Mouse (Mus musculus): Measurements from ENCODE around the gene Gm44503. TPM values are rescaled to one million over a fixed set of nuclear protein-coding genes. Genes with fewer than 3 reads are reported as not detected.

Gene Gm44503
- total and polyA plus RNA-seq, 2 experiments from 2014 or later: not detected

- 82% methylated on average over 7 of the region's 7 CpGs for WGBS
- Histone ChIP-seq H3K4me3 (ENCODE audit: low read length) (no peak overlapping the region), H3K9ac (replicated peaks; ENCODE audit: low read length) (no peak overlapping the region), H3K27ac (no peak overlapping the region), H3K9me3 (ENCODE audit: low read length) (no peaks in the 10 kb centered on the region), H3K36me3 (ENCODE audit: insufficient read depth, low read length) (peaks cover 23% of the 10 kb centered on the region), H3K4me2 (ENCODE audit: low read depth, low read length) (no peak overlapping the region), H3K4me1 (ENCODE audit: insufficient read depth, low read length) (no peaks in the 10 kb centered on the region), H3K27me3 (ENCODE audit: insufficient read depth, low read length) (no peaks in the 10 kb centered on the region)
- ATAC-seq (no peak), DNase-seq (ENCODE audit: low spot score) (no peak)
- TF ChIP-seq CTCF (IDR thresholded peaks at IDR 0.05; ENCODE audit: low read depth): no peak
These were observed 9.1 kb upstream of the Gm44503 start for GRCm38 (mm10) chr9:72949572-72949971.

- peak; percentile 41 for TF ChIP-seq CTCF (IDR thresholded peaks at IDR 0.05; ENCODE audit: low read depth)
- Histone ChIP-seq H3K27ac (no peak overlapping the region), H3K4me2 (ENCODE audit: low read depth, low read length) (no peak overlapping the region), H3K36me3 (ENCODE audit: insufficient read depth, low read length) (no peaks in the 10 kb centered on the region), H3K9me3 (ENCODE audit: low read length) (no peaks in the 10 kb centered on the region), H3K27me3 (ENCODE audit: insufficient read depth, low read length) (no peaks in the 10 kb centered on the region), H3K9ac (replicated peaks; ENCODE audit: low read length) (no peak overlapping the region), H3K4me1 (ENCODE audit: insufficient read depth, low read length) (no peaks in the 10 kb centered on the region), H3K4me3 (ENCODE audit: low read length) (no peak overlapping the region)
- WGBS: 41% methylated on average over 2 of the region's 2 CpGs
- DNase-seq (ENCODE audit: low spot score) (peak; percentile 14), ATAC-seq (no peak)
These were observed 3.9 kb upstream of the Gm44503 start for GRCm38 (mm10) chr9:72954746-72955145.

DNA sequence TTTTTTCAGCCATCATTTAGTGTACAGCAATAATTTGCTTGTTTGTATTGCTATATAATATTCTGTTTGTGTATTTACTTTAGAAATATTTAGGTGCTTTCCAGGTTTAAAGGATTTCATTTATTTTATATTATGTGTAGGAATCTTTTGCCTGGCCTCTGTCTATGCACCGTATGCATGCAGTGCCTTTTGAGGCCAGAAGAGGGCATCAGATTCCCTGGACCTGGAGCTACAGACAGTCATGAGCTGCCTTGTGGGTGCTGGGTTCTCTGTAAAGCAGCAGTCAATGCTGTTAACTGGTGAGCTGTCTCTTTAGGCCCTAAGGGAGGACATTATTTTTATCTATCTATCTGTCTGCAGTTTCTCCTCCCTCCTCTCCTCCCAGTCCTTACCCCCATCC, 3.1 kb upstream of the Gm44503 start:
- ATAC-seq: peak; percentile 31; the same call in 1 of the 2 replicates

DNA sequence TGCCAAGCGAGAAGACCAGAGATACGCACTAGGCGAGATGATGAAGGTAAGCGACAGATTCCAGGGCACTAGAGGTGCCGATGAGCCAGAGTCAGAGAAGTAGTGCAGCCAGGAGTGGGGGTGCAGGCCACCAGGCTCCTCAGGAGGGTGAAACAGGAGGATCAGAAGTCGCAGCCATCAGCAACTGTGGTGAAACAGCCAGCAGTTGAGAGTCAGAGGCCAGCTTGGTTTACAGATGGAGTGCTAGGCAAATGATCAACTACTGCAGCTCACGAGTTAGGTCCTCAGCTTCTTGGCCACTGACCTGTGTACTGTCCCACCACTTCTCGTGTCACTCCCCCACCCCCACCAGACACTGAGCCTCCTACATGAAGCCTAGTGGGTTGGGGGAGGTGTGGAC, 2.7 kb downstream of the Gm44503 start:
- no peaks in the 10 kb centered on the region for H3K9me3 ChIP-seq (ENCODE audit: low read length)
- H3K4me2 ChIP-seq (ENCODE audit: low read depth, low read length): no peak overlapping the region
- 74% methylated on average over 8 of the region's 8 CpGs for WGBS
- DNase-seq (ENCODE audit: low spot score) (no peak), ATAC-seq (no peak)
- no peaks in the 10 kb centered on the region for H3K27me3 ChIP-seq (ENCODE audit: insufficient read depth, low read length)
- no peak overlapping the region for H3K4me3 ChIP-seq (ENCODE audit: low read length)
- no peak overlapping the region for H3K27ac ChIP-seq
- no peak overlapping the region for H3K9ac ChIP-seq (replicated peaks; ENCODE audit: low read length)
- no peak for TF ChIP-seq CTCF (IDR thresholded peaks at IDR 0.05; ENCODE audit: low read depth)
- H3K4me1 ChIP-seq (ENCODE audit: insufficient read depth, low read length): no peaks in the 10 kb centered on the region
- H3K36me3 ChIP-seq (ENCODE audit: insufficient read depth, low read length): no peaks in the 10 kb centered on the region

More for the DNA sequence above, 3.1 kb upstream of the Gm44503 start:
- Histone ChIP-seq H3K27me3 (ENCODE audit: insufficient read depth, low read length) (no peaks in the 10 kb centered on the region), H3K27ac (no peak overlapping the region), H3K9me3 (ENCODE audit: low read length) (no peaks in the 10 kb centered on the region), H3K4me1 (ENCODE audit: insufficient read depth, low read length) (no peaks in the 10 kb centered on the region), H3K36me3 (ENCODE audit: insufficient read depth, low read length) (no peaks in the 10 kb centered on the region), H3K4me2 (ENCODE audit: low read depth, low read length) (no peak overlapping the region), H3K4me3 (ENCODE audit: low read length) (no peak overlapping the region), H3K9ac (replicated peaks; ENCODE audit: low read length) (no peak overlapping the region)
- 8% methylated on average over 1 of the region's 1 CpGs for WGBS
- TF ChIP-seq CTCF (IDR thresholded peaks at IDR 0.05; ENCODE audit: low read depth): peak; percentile 79
- DNase-seq (ENCODE audit: low spot score): peak; percentile 62

DNA sequence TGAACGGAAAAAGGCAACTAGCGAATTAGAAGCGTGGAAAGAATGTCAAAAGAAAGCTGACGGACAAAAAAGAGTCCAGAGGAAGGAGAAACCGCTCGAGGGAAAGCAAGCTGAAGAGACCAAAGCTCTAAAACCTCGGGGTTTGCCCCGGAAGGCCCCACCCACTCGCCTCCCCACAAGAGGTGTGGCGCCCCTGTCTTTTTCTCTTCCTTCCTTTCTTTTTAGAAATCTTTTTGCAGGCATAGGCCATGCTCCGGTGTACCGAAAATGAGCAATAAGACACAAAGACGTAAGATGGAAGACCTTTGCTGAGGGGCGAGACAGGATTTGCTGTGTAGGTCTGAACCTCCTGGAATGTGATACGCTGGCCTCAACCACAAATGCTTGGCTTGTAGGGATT, 3.3 kb downstream of the Gm44503 start:
- Histone ChIP-seq H3K36me3 (ENCODE audit: insufficient read depth, low read length) (no peaks in the 10 kb centered on the region), H3K27me3 (ENCODE audit: insufficient read depth, low read length) (no peaks in the 10 kb centered on the region), H3K9me3 (ENCODE audit: low read length) (no peaks in the 10 kb centered on the region), H3K4me3 (ENCODE audit: low read length) (no peak overlapping the region), H3K27ac (no peak overlapping the region), H3K9ac (replicated peaks; ENCODE audit: low read length) (no peak overlapping the region), H3K4me1 (ENCODE audit: insufficient read depth, low read length) (no peaks in the 10 kb centered on the region), H3K4me2 (ENCODE audit: low read depth, low read length) (no peak overlapping the region)
- no peak for TF ChIP-seq CTCF (IDR thresholded peaks at IDR 0.05; ENCODE audit: low read depth)
- ATAC-seq (no peak), DNase-seq (ENCODE audit: low spot score) (no peak)
- 73% methylated on average over 15 of the region's 15 CpGs for WGBS

DNA sequence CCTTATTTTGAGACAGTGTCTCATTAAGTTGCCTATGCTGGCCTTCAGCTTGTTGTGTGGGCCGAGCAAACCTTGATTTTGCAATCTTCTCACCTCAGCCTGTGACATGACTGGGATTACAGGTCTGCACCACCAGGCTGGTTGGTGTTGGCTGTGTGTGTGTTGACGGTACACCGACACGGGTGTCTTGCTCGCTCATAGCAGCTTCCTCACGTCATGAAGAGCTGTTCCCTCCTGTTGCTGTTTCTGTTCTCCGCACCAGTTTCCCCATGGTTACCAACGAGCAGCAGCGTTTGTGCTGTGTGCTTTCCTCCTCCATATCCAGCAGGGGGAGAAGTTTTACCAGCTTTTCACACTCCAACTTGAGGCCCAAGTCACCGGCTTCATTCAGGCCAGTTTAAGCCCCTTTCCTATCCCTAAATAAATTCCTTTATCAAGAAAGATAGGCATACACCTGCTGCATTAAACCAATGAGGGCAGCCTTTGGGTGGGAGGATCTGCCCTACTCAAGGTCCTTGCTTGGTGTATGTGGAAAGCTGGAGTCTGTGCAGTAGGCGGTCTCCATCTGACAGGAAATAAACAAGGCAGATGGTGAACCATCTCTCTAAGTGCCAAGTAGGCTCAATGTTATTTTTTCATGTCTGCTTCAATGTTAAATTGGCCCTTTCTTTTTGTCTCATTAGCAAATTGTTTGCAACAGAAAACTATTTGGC, 9.9 kb downstream of the Gm44503 start:
- Histone ChIP-seq H3K4me3 (ENCODE audit: low read length) (no peak overlapping the region), H3K9me3 (ENCODE audit: low read length) (no peaks in the 10 kb centered on the region), H3K27me3 (ENCODE audit: insufficient read depth, low read length) (no peaks in the 10 kb centered on the region), H3K36me3 (ENCODE audit: insufficient read depth, low read length) (no peaks in the 10 kb centered on the region), H3K27ac (0 out of 2 replicates have a peak overlapping the region, but pooled peaks have one; percentile 29), H3K4me1 (ENCODE audit: insufficient read depth, low read length) (no peaks in the 10 kb centered on the region), H3K9ac (replicated peaks; ENCODE audit: low read length) (no peak overlapping the region), H3K4me2 (ENCODE audit: low read depth, low read length) (no peak overlapping the region)
- DNase-seq (ENCODE audit: low spot score) (peak; percentile 86), ATAC-seq (peak; percentile 88)
- TF ChIP-seq CTCF (IDR thresholded peaks at IDR 0.05; ENCODE audit: low read depth): peak; percentile 86
- WGBS: 26% methylated on average over 11 of the region's 11 CpGs

DNA sequence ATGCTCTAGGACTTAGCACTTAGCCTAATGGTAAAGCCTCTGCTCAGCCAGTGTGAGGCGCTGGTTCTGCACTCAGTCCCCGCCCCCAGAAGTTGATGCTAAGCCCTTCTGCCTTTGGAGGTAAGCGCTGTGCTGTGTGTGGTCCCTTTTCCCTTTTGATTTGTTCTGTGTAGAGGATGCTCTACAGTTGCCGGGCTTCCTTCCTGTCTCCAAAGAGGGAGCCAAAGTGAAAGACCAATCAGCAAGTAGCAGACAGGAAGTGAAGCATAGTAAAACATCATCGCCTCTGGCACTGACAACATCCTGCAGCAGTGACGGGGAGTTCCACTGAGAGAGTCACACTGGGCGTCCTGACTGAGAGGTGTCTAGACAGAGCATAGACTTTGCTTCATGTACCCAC, 11.2 kb downstream of the Gm44503 start:
- H3K9ac ChIP-seq (replicated peaks; ENCODE audit: low read length): no peak overlapping the region
- no peak for TF ChIP-seq CTCF (IDR thresholded peaks at IDR 0.05; ENCODE audit: low read depth)
- no peak overlapping the region for H3K4me2 ChIP-seq (ENCODE audit: low read depth, low read length)
- no peaks in the 10 kb centered on the region for H3K36me3 ChIP-seq (ENCODE audit: insufficient read depth, low read length)
- 70% methylated on average over 7 of the region's 7 CpGs for WGBS
- H3K4me1 ChIP-seq (ENCODE audit: insufficient read depth, low read length): no peaks in the 10 kb centered on the region
- H3K9me3 ChIP-seq (ENCODE audit: low read length): no peaks in the 10 kb centered on the region
- H3K4me3 ChIP-seq (ENCODE audit: low read length): no peak overlapping the region
- ATAC-seq (0 out of 2 replicates have a peak, but pooled peaks have one; percentile 22), DNase-seq (ENCODE audit: low spot score) (no peak)
- no peaks in the 10 kb centered on the region for H3K27me3 ChIP-seq (ENCODE audit: insufficient read depth, low read length)
- no peak overlapping the region for H3K27ac ChIP-seq
